Mouse (Mus musculus): ENCODE data around the gene A930018P22Rik. TPM values are rescaled to one million over a fixed set of nuclear protein-coding genes. Genes with fewer than 3 reads are reported as not detected.

The A930018P22Rik gene
- polyA plus RNA-seq, 1 experiment from 2014 or later = 0.24 TPM

DNA sequence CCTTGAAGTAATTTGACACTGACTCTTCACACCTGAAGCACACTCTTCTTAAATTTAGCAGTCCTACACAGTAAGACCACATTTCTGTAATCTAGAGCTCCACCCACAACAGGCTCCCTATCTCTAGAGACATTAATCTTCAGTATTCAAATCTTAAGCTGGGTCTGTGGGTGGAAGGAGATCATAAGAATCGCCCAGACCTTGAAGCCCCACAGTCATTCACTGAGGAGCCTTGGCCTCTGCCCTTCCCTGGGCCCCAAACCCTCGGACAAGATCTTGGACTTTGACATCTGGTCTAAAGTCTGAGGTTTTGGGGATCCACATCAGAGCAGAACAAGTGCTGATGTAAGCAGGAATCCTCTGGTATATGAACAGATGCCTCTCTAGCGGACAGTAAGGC lies 971 bp downstream of the A930018P22Rik start:
- H3K27ac ChIP-seq = no peak overlapping the region
- 43% methylated on average over 3 of the region's 3 CpGs for WGBS
- H3K4me2 ChIP-seq (replicated peaks) = peak overlapping the region; percentile 88
- H3K4me3 ChIP-seq (replicated peaks) = no peak overlapping the region
- peaks cover 12% of the 10 kb centered on the region for H3K4me1 ChIP-seq (replicated peaks)
- ATAC-seq = no peak
- H3K27me3 ChIP-seq (replicated peaks) = no peaks in the 10 kb centered on the region
- H3K36me3 ChIP-seq = no peaks in the 10 kb centered on the region
- no peaks in the 10 kb centered on the region for H3K9me3 ChIP-seq
- 0 out of 2 replicates have a peak overlapping the region, but pooled peaks have one; percentile 64 for H3K9ac ChIP-seq

DNA sequence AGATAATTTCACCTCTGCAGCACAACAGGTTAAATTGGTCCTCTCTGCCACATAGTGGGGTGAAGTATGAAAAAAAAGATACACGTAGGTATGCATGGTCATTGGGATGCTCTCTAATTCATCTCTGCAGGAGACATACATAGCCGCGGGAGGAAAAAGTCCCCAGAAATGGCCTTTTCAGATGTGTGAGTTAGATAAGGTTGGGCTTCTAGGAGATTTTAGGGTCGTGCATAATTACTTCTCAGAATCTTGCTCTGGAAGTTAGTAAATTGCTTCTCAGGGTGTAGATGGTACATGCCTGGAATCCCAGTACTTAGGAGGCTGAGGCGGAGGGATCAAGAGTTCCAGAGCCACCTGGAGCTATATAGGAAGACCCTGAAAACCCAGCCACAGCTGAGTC lies 1.5 kb downstream of the A930018P22Rik start:
- no peaks in the 10 kb centered on the region for H3K9me3 ChIP-seq
- H3K36me3 ChIP-seq = no peaks in the 10 kb centered on the region
- WGBS = 77% methylated on average over 5 of the region's 5 CpGs
- H3K4me3 ChIP-seq (replicated peaks) = no peak overlapping the region
- H3K27me3 ChIP-seq (replicated peaks) = no peaks in the 10 kb centered on the region
- no peak overlapping the region for H3K27ac ChIP-seq
- H3K4me1 ChIP-seq (replicated peaks) = peaks cover 12% of the 10 kb centered on the region
- no peak overlapping the region for H3K9ac ChIP-seq
- H3K4me2 ChIP-seq (replicated peaks) = no peak overlapping the region
- no peak for ATAC-seq

DNA sequence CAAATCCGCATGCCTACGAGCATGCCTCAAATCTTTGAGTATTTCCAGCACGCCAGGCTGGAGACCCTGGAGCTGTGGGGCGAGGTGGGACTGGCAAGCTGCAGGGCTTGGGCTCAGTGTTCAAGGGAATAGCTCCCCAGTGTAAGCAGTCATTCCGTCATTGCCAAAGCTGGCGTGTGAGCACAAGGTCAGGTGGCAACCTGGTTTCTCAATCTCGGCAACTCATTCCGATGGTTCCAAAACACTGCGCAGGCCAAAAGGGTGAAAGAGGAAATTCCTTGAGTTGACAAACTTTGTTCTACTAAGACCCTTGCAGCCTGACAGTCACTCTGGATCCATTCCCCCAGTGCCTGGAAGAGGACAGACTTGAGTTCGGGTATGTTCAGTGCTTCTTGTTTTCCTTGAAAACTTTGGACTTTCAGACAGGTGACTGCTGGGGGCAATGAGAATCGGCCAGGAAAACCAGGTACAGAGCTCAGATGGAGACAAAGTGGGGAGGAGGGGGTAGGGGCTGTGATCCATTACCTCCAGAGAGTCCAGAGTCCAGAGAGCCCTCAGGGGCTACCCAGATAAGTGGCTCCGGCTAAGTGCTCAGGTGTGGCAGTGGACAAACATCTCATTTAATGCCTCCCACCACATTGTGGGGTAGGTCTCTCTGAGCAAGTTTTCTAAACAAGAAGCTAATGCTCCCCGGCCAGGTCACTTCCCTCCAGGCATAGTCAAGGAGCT lies 6.4 kb downstream of the A930018P22Rik start:
- Histone ChIP-seq H3K4me3 (replicated peaks) (no peak overlapping the region), H3K4me1 (replicated peaks) (peaks cover 11% of the 10 kb centered on the region; the same call in 1 of the 2 replicates), H3K27ac (peak overlapping the region; percentile 42), H3K9ac (no peak overlapping the region), H3K36me3 (no peaks in the 10 kb centered on the region), H3K4me2 (replicated peaks) (peak overlapping the region; percentile 0; the same call in 1 of the 2 replicates), H3K9me3 (no peaks in the 10 kb centered on the region), H3K27me3 (replicated peaks) (no peaks in the 10 kb centered on the region)
- ATAC-seq = peak; percentile 83
- 65% methylated on average over 13 of the region's 13 CpGs for WGBS

DNA sequence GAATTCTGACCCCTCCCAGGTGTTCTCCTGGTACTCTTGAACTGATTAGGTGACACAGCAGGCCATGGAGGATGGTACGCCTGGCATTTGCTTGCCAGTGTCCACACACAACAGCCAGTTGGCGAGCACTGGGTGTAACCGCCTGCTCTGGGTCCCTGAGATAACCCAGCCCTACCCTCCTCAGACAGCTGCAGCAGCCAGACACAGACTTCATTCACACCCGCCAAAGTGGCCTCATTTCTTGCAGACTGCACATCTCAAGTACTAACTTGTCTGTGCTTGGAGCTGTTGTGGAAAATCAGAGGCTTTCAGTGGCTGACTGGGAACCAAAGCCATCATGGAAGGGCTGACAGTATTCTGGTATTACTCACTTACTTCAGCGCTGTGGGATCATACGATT lies 7.6 kb downstream of the A930018P22Rik start:
- Histone ChIP-seq H3K27me3 (replicated peaks) (no peaks in the 10 kb centered on the region), H3K4me2 (replicated peaks) (no peak overlapping the region), H3K9ac (no peak overlapping the region), H3K9me3 (no peaks in the 10 kb centered on the region), H3K4me1 (replicated peaks) (peaks cover 11% of the 10 kb centered on the region; the same call in 1 of the 2 replicates), H3K36me3 (no peaks in the 10 kb centered on the region), H3K4me3 (replicated peaks) (no peak overlapping the region), H3K27ac (0 out of 2 replicates have a peak overlapping the region, but pooled peaks have one; percentile 32)
- WGBS = 52% methylated on average over 6 of the region's 6 CpGs
- ATAC-seq = peak; percentile 64

DNA sequence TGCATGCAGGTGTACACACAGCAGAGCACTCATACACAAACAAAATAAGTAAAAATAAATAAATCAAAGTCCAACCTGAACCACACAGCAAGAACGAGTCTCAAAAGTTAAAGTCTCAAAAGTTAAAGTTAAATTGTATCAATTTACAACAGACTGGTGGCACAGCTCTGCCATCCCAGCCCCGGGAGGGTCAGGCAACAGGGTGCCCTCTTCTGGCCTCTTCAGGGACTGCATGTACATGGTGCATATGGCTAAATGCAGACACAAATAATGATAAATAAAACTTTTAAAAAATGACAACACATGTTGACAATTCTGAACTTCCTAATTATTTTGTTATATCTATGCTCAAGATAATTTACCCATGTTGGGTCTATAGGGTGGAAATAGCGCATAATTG lies 8.4 kb downstream of the A930018P22Rik start:
- Histone ChIP-seq H3K4me3 (replicated peaks) (no peak overlapping the region), H3K27me3 (replicated peaks) (no peaks in the 10 kb centered on the region), H3K9me3 (no peaks in the 10 kb centered on the region), H3K4me1 (replicated peaks) (peaks cover 11% of the 10 kb centered on the region; the same call in 1 of the 2 replicates), H3K36me3 (no peaks in the 10 kb centered on the region), H3K4me2 (replicated peaks) (no peak overlapping the region), H3K9ac (no peak overlapping the region), H3K27ac (no peak overlapping the region)
- ATAC-seq = no peak
- WGBS = 63% methylated on average over 3 of the region's 3 CpGs

DNA sequence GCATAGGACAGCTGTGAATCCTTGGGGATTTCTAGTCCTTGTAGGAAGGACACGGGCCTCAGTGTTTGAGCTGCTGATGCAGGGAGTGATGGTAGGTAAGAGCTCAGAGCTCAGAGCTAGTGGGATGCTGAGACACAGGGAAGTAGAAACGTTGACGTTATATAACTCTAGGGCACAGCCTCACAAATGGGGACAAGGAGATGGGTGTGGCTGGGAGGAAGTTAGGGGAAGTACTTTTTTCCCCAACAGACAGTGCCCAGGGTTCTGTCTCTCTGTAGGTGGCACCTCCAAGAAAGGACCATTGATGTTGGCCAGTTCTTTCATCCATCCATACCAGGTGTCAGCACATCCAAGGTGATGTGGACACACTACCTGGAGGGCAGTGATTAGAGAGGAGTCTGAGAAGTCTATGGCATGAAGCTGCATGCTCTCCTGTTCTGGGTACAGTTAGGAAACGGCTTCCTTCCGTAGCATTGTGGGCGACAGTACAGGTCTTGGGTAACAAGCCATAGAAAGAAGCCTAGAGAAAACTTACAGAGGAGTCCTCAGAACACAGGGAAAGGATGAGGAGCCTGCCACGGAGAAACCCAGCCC lies 9.8 kb downstream of the A930018P22Rik start:
- no peak overlapping the region for H3K4me2 ChIP-seq (replicated peaks)
- ATAC-seq = no peak
- WGBS = 66% methylated on average over 7 of the region's 7 CpGs
- no peaks in the 10 kb centered on the region for H3K27me3 ChIP-seq (replicated peaks)
- no peaks in the 10 kb centered on the region for H3K9me3 ChIP-seq
- H3K36me3 ChIP-seq = no peaks in the 10 kb centered on the region
- peaks cover 11% of the 10 kb centered on the region; the same call in 1 of the 2 replicates for H3K4me1 ChIP-seq (replicated peaks)
- H3K27ac ChIP-seq = no peak overlapping the region
- no peak overlapping the region for H3K4me3 ChIP-seq (replicated peaks)
- H3K9ac ChIP-seq = no peak overlapping the region

DNA sequence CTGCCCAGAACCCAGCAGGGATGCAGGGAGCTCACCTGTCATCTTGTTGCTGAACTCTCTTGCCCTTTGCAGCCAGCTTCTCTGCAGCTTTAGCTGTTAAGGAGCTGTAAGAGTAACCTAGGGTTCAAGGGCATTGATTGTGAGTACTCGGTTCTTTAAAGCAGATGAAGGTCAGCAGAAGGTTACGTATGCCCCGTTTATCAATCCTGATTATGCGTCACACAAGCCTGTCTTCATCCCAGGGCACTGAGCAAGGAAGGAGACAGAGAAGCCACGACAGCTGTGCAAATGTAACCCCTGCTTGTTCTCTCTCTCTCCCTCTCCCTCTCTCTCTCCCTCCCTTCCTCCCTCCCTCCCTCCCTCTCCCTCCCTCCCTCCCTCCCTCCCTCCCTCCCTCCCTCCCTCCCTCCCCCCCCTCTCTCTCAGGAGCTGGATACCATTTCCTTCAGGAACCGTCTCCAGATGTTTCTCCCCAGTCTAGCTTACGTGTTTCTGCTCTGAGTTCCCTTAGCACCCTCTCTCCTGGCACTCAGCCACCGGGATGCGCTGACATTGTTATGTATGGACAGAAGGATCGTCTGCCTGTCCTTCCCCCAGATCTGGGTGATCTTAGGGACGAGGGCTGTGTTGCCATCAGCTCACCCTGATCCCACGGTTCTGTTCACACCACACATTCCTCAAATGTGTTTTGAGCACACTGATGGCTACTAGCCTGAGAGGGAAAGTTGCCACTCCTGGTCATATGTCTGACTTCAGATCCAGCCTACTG lies 10.7 kb downstream of the A930018P22Rik start:
- no peaks in the 10 kb centered on the region for H3K9me3 ChIP-seq
- no peak overlapping the region for H3K27ac ChIP-seq
- no peak overlapping the region for H3K9ac ChIP-seq
- H3K27me3 ChIP-seq (replicated peaks) = no peaks in the 10 kb centered on the region
- ATAC-seq = no peak
- H3K4me2 ChIP-seq (replicated peaks) = no peak overlapping the region
- peaks cover 11% of the 10 kb centered on the region; the same call in 1 of the 2 replicates for H3K4me1 ChIP-seq (replicated peaks)
- H3K36me3 ChIP-seq = no peaks in the 10 kb centered on the region
- no peak overlapping the region for H3K4me3 ChIP-seq (replicated peaks)
- 23% methylated on average over 12 of the region's 12 CpGs for WGBS

DNA sequence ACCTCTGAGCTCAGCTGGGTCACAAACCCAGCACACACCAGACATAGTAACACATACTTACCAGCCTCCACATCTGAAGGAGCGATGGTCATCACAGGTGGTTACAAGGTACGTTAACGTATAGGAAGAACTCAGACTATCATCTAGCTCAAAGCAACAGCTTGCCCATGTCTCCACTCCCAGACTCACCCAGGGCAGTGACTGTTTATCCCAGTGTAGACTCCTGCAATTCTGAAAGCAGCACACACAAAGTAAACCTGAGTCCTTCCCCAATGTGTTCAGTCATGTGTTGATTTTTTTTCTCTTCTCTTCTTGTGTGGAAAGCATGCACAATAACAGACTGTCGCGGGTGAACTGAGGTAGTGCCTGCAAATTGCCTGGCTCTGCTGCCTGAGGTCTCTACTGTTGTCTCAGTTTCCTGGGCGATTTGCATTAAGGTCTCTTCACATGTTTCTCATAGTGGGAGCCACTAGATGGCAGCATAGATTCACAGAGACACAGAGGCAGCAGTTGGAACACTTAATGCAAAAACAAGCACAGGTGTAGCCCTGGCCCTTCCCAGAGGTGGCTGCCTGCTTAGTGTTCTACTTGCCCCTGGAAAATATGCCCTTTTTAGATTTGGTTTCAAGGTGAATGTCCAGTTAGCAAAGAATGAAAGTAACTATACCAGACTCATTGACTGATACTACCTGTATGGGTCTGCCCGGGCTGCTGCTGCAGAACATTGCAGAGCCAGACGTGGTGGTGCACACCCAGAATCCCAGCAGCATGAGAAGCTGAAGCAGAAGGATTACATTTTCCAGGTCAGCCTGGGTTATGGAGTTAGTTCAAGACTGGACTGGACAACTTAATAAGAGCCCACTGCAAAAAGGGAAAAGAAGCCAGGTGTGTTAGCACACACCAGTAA lies 11.8 kb downstream of the A930018P22Rik start:
- no peaks in the 10 kb centered on the region for H3K36me3 ChIP-seq
- no peaks in the 10 kb centered on the region for H3K27me3 ChIP-seq (replicated peaks)
- H3K4me3 ChIP-seq (replicated peaks) = no peak overlapping the region
- WGBS = 44% methylated on average over 8 of the region's 8 CpGs
- ATAC-seq = peak; percentile 27; the same call in 1 of the 2 replicates
- no peak overlapping the region for H3K4me2 ChIP-seq (replicated peaks)
- no peak overlapping the region for H3K27ac ChIP-seq
- H3K9me3 ChIP-seq = no peaks in the 10 kb centered on the region
- no peak overlapping the region for H3K9ac ChIP-seq
- H3K4me1 ChIP-seq (replicated peaks) = peaks cover 9% of the 10 kb centered on the region; the same call in 1 of the 2 replicates

DNA sequence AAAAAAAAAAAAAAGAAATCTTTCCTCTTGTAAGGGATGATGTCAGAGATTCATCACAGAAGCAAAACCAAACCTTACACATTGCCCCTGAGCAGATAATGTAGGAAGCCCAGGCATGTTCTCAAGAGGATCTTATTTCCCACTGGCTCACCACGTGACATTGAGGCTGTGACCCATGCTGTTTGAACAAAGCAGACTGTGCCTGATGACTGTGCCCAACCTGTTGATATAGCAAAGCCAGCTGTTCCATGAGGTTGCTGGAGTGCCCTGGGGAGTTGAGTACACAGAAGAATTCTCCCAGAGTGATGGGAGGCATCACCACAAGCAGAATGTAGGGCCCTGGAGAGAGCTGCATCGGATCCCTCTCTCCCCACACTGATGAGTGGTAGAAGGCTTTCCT lies 13.4 kb downstream of the A930018P22Rik start:
- H3K27ac ChIP-seq = no peak overlapping the region
- H3K9me3 ChIP-seq = no peaks in the 10 kb centered on the region
- no peak overlapping the region for H3K9ac ChIP-seq
- no peak overlapping the region for H3K4me3 ChIP-seq (replicated peaks)
- 61% methylated on average over 2 of the region's 2 CpGs for WGBS
- H3K27me3 ChIP-seq (replicated peaks) = no peaks in the 10 kb centered on the region
- no peak for ATAC-seq
- no peaks in the 10 kb centered on the region for H3K4me1 ChIP-seq (replicated peaks)
- no peak overlapping the region for H3K4me2 ChIP-seq (replicated peaks)
- H3K36me3 ChIP-seq = no peaks in the 10 kb centered on the region

DNA sequence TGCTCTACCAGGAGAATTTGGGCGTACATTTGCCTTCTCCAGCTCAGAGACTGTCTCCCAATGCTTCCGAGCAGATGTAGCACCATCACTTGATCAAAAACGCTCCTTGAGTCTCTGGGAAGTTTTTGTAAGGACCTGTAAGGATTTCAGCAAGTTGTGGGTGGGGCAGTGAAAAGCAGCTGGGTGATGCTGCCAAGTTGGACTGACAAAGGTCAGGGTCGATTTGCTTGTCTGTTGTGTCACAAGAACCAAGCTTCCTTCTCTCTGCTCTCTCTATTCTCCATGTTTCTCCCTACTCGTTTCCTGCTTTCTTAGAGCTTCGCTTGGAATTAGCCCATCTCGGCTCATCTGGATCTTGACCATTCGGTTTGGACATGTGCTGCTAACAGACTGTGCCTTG lies 19.6 kb downstream of the A930018P22Rik start:
- Histone ChIP-seq H3K9me3 (no peaks in the 10 kb centered on the region), H3K27ac (no peak overlapping the region), H3K4me1 (replicated peaks) (no peaks in the 10 kb centered on the region), H3K4me3 (replicated peaks) (no peak overlapping the region), H3K27me3 (replicated peaks) (no peaks in the 10 kb centered on the region), H3K4me2 (replicated peaks) (no peak overlapping the region), H3K9ac (no peak overlapping the region), H3K36me3 (no peaks in the 10 kb centered on the region)
- ATAC-seq = no peak
- WGBS = 88% methylated on average over 8 of the region's 8 CpGs

DNA sequence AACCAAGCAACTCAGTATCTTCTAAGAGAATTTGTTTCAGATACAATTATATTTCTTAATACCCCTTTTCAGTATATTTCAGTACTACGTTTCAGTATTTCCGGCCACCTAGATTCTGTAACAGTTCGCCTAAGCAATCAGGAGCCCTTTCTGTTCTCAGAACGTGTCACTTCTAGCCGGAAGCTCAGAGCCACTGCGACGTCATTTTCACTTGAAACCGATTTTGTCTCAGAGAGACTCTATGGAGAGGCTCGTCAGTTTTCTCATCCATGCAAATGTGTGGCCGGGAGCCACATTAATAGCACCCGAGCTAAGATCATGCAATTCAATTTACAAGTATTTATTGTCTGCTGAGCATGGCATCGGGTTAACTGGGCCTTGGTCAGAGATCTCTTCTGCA lies 21.4 kb downstream of the A930018P22Rik start:
- Histone ChIP-seq H3K4me3 (replicated peaks) (no peak overlapping the region), H3K9ac (no peak overlapping the region), H3K36me3 (no peaks in the 10 kb centered on the region), H3K27ac (no peak overlapping the region), H3K4me1 (replicated peaks) (no peaks in the 10 kb centered on the region), H3K9me3 (no peaks in the 10 kb centered on the region), H3K27me3 (replicated peaks) (no peaks in the 10 kb centered on the region), H3K4me2 (replicated peaks) (no peak overlapping the region)
- no peak for ATAC-seq
- 83% methylated on average over 12 of the region's 12 CpGs for WGBS
